Mouse (Mus musculus) liver, embryonic 15.5 days (tissue): ENCODE measurements around the gene 1700023F06Rik. TPM values are rescaled to one million over a fixed set of nuclear protein-coding genes. Genes with fewer than 3 reads are reported as not detected.

Experiments
- ATAC-seq: fragments of 200-750 bp; cut with Nextera tagmentation; 2 replicates; pipeline ENCODE4 v1.8.0; 2017; ENCODE audit warnings: moderate number of reproducible peaks, mild to moderate bottlenecking, moderate library complexity; ENCODE audit not compliant: insufficient read depth
- H3K27ac ChIP-seq: fragments of 300-500 bp; sonication (generic); replicated peaks from 2 replicates; pipeline ENCODE4 v1.5.1; 2015; ENCODE audit warnings: mild to moderate bottlenecking, inconsistent platforms
- H3K27me3 ChIP-seq: fragments of 300-500 bp; sonication (generic); 2 replicates; pipeline ENCODE4 v1.6.1; 2015; ENCODE audit warnings: mild to moderate bottlenecking, inconsistent platforms
- H3K36me3 ChIP-seq: fragments of 300-500 bp; sonication (generic); replicated peaks from 2 replicates; pipeline ENCODE4 v1.6.1; 2015; ENCODE audit warnings: moderate library complexity, mild to moderate bottlenecking, inconsistent platforms
- H3K4me1 ChIP-seq: fragments of 300-500 bp; sonication (generic); replicated peaks from 2 replicates; pipeline ENCODE4 v1.6.1; 2015; ENCODE audit warnings: inconsistent platforms
- H3K4me2 ChIP-seq: fragments of 300-500 bp; sonication (generic); 2 replicates; pipeline ENCODE4 v1.6.1; 2015; ENCODE audit warnings: moderate library complexity, mild to moderate bottlenecking, inconsistent platforms
- H3K4me3 ChIP-seq: fragments of 300-500 bp; sonication (generic); replicated peaks from 2 replicates; pipeline ENCODE4 v1.5.1; 2015; ENCODE audit warnings: mild to moderate bottlenecking, inconsistent platforms
- H3K9ac ChIP-seq: fragments of 300-500 bp; sonication (generic); 2 replicates; pipeline ENCODE4 v1.6.1; 2015; ENCODE audit warnings: moderate library complexity, mild to moderate bottlenecking, inconsistent platforms
- H3K9me3 ChIP-seq: fragments of 300-500 bp; sonication (generic); replicated peaks from 2 replicates; pipeline ENCODE4 v1.6.1; 2016; ENCODE audit warnings: inconsistent platforms
- WGBS: fragments of 180-500 bp; shearing (Covaris S2); methylation state at CpG from one replicate; pipeline ENCODE4 v1.1.7; 2015; ENCODE audit warnings: mixed read lengths; ENCODE audit not compliant: insufficient replicate concordance; 5-methylcytosine and 5-hydroxymethylcytosine counted together
- polyA plus RNA-seq: library from polyadenylated mRNA; unstranded; fragments of >200 nt; fragmentation: Nextera tagmentation; extraction: Ambion mirVana; gene quantifications from 2 replicates; pipeline ENCODE4 v1.2.1, GENCODE M21; 2015

1700023F06Rik gene
- polyA plus RNA-seq = 0.08 TPM in 1 of 2 replicates, not detected in the other

DNA sequence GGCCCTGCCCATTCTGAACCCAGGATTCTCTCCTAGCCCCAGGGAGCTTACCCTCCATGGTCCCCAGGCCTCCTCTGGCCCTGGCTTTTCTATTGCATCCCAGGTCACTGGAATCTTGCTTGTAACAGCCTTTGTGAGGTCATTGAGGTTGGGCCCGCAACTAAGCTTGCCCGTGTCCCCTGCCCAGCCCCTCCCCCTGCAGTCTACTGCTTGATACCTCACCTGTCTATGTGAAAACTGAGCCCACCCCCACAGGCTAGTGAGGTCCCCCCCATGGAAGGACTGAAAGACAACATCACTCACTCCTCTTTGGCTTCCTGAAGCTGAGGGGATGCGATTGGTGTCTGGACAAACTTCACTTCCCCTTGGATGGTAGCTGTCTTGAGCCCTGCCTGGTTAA lies at the start of gene 1700023F06Rik:
1700023F06Rik (minus strand) TSS at position 101 of the 400 bp plus-strand sequence.
- no peak for ATAC-seq
- no peaks in the 10 kb centered on the region for H3K9me3 ChIP-seq
- 70% methylated on average over 3 of the region's 3 CpGs for WGBS

GRCm38 (mm10) chr11:103257938-103258481 lies 49.7 kb upstream of the 1700023F06Rik start:
- Histone ChIP-seq H3K36me3 (no peaks in the 10 kb centered on the region), H3K27ac (no peak overlapping the region), H3K4me3 (no peak overlapping the region), H3K9me3 (no peaks in the 10 kb centered on the region), H3K4me2 (0 out of 2 replicates have a peak overlapping the region, but pooled peaks have one; percentile 2), H3K27me3 (no peaks in the 10 kb centered on the region), H3K9ac (no peak overlapping the region), H3K4me1 (peaks cover 11% of the 10 kb centered on the region)
- ATAC-seq = no peak; the same call in 1 of the 2 replicates
- 29% methylated on average over 4 of the region's 4 CpGs for WGBS

More for the DNA sequence above, at the start of gene 1700023F06Rik:
- no peaks in the 10 kb centered on the region for H3K27me3 ChIP-seq
- no peaks in the 10 kb centered on the region for H3K36me3 ChIP-seq
- H3K4me1 ChIP-seq = no peaks in the 10 kb centered on the region
- H3K27ac ChIP-seq = no peak within 1 kb of the TSS
- no peak within 1 kb of the TSS for H3K4me3 ChIP-seq
- no peak within 1 kb of the TSS for H3K4me2 ChIP-seq
- no peak within 1 kb of the TSS for H3K9ac ChIP-seq

DNA sequence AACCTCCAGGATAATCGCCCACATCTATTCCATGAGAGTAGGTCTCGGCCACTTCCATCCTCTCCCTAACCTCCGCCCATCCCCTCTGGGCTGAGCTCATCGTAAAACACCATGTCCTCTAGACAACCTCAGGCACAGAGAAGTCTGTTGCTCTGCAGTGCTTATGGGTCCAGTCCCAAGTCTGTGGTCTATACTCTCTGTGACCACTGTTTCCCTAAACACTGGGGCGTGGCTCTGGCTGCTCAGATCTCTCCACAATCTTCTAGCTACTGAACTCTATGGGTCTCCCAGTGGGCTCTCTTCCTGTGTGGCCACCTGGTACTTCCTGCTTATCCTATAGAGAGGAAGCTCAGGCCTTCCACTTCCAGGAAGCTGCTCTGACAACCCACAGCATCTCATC lies 45.2 kb upstream of the 1700023F06Rik start:
- Histone ChIP-seq H3K27ac (no peak overlapping the region), H3K4me2 (no peak overlapping the region), H3K9me3 (no peaks in the 10 kb centered on the region), H3K4me3 (no peak overlapping the region), H3K4me1 (peaks cover 12% of the 10 kb centered on the region; the same call in 1 of the 2 replicates), H3K27me3 (no peaks in the 10 kb centered on the region), H3K36me3 (no peaks in the 10 kb centered on the region), H3K9ac (no peak overlapping the region)
- WGBS = 42% methylated on average over 5 of the region's 5 CpGs
- no peak for ATAC-seq

DNA sequence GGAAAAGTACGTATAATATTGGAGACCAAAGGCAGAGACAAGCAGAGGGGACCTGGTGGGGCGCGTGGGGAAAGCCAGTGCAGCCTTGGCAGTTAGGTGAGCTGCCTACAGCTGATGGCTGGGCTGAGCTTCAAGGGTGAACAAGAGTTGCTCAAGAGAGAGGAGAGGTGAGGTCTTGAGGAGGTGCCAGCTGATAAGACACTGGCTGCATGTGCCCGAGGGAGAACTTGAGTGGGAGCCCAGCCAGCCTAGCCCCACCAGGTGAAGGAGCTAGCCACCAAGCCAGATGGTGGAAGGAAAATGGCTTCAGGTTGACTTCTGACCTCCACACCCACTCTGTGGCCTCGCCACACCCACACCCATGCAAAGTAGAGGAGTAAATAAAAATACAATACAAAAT lies 44.0 kb upstream of the 1700023F06Rik start:
- WGBS = 54% methylated on average over 5 of the region's 5 CpGs
- no peak overlapping the region for H3K27ac ChIP-seq

DNA sequence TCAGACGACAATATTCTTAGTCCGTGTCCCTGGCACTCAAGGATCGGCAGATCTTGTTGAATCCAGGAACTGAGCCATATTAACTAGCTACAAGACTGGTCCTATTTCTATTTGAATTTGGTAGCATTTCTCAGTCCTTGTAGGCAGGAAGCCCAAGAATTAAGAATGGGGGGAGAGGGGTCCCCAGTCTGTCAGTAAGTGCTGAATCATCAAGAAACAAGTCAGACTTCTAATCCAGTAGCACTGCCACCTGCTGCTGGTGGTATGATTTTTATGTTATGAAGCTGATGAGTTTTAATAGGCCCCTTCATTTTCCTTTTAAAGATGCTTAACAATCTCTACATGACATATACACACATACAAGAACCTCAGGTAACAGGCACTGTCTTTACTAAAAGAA lies 42.0 kb upstream of the 1700023F06Rik start:
- no peaks in the 10 kb centered on the region for H3K27me3 ChIP-seq
- WGBS = 80% methylated on average over 3 of the region's 3 CpGs
- no peak for ATAC-seq
- H3K9ac ChIP-seq = no peak overlapping the region
- no peaks in the 10 kb centered on the region for H3K36me3 ChIP-seq
- no peak overlapping the region for H3K27ac ChIP-seq
- H3K4me3 ChIP-seq = no peak overlapping the region
- H3K9me3 ChIP-seq = no peaks in the 10 kb centered on the region
- peaks cover 28% of the 10 kb centered on the region for H3K4me1 ChIP-seq
- no peak overlapping the region for H3K4me2 ChIP-seq

More for the DNA sequence above, 44.0 kb upstream of the 1700023F06Rik start:
- Histone ChIP-seq H3K27me3 (no peaks in the 10 kb centered on the region), H3K36me3 (no peaks in the 10 kb centered on the region), H3K9me3 (no peaks in the 10 kb centered on the region), H3K4me3 (no peak overlapping the region), H3K9ac (no peak overlapping the region), H3K4me2 (no peak overlapping the region), H3K4me1 (peaks cover 17% of the 10 kb centered on the region; the same call in 1 of the 2 replicates)
- no peak for ATAC-seq

DNA sequence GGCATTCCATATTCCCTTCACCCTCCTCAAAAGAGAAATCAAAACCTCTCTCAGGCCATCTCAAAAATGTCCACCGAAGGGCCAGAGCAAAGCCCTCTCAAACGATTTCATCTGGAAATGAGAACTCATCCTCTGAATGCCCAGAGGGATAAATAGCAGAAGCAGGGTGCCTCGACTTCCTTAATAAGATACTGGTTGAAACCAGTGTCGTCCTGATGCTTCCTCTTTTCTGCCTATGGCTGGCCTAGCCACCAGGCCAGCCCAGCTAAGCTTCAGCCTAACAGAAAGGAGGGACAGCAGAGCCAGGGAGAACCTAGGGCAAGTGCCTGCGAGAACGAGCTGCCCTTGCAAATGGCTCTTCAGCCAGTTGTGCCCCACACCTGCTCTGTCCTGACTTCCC lies 41.2 kb upstream of the 1700023F06Rik start:
- H3K27ac ChIP-seq = peak overlapping the region; percentile 66
- H3K4me3 ChIP-seq = no peak overlapping the region
- no peak for ATAC-seq

GRCm38 (mm10) chr11:103248837-103249236 lies 40.5 kb upstream of the 1700023F06Rik start:
- no peak for ATAC-seq
- no peak overlapping the region for H3K9ac ChIP-seq
- WGBS = 45% methylated on average over 5 of the region's 5 CpGs
- no peaks in the 10 kb centered on the region for H3K9me3 ChIP-seq
- H3K4me1 ChIP-seq = peaks cover 28% of the 10 kb centered on the region
- no peak overlapping the region for H3K4me2 ChIP-seq
- no peaks in the 10 kb centered on the region for H3K27me3 ChIP-seq
- no peaks in the 10 kb centered on the region for H3K36me3 ChIP-seq
- H3K27ac ChIP-seq = 0 out of 2 replicates have a peak overlapping the region, but pooled peaks have one; percentile 1
- H3K4me3 ChIP-seq = no peak overlapping the region

More for the DNA sequence above, 41.2 kb upstream of the 1700023F06Rik start:
- 17% methylated on average over 6 of the region's 6 CpGs for WGBS
- Histone ChIP-seq H3K4me1 (peaks cover 28% of the 10 kb centered on the region), H3K27me3 (no peaks in the 10 kb centered on the region), H3K9me3 (no peaks in the 10 kb centered on the region), H3K4me2 (no peak overlapping the region), H3K36me3 (no peaks in the 10 kb centered on the region), H3K9ac (no peak overlapping the region)

GRCm38 (mm10) chr11:103247504-103248177 lies 39.3 kb upstream of the 1700023F06Rik start:
- no peak for ATAC-seq
- Histone ChIP-seq H3K4me1 (peaks cover 28% of the 10 kb centered on the region), H3K36me3 (no peaks in the 10 kb centered on the region), H3K4me3 (no peak overlapping the region), H3K9me3 (no peaks in the 10 kb centered on the region), H3K27ac (no peak overlapping the region), H3K9ac (no peak overlapping the region), H3K4me2 (no peak overlapping the region), H3K27me3 (no peaks in the 10 kb centered on the region)
- WGBS = 69% methylated on average over 11 of the region's 11 CpGs

DNA sequence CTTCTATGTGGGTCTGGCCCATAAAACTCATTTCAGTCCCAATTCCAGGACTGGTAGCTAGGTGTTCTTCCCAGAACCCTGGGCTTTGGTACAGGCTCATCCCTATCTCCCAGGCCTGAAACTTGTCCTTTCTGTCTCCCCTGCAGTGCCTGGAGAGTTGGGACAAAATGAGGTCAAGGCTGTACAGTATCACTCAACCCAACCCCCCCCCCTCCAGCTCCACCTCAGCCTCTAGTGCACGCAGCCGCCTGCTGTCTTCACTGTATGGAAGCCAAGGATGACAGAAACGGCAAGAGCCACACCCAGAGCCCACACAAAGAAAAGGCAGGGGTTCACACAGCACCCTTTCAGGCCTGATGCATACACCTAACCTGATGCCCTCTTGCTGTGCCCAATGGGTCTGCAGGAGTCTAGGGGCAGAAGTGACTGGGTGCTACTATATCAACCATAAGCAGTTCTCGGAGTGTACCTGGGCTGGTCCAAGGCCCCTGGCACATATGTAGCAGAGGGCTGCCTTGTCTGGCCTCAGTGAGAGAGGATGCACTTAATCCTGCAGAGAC lies 38.5 kb upstream of the 1700023F06Rik start:
- Histone ChIP-seq H3K27ac (no peak overlapping the region), H3K27me3 (no peaks in the 10 kb centered on the region), H3K9me3 (no peaks in the 10 kb centered on the region), H3K4me2 (no peak overlapping the region), H3K4me3 (no peak overlapping the region), H3K4me1 (peaks cover 25% of the 10 kb centered on the region), H3K9ac (no peak overlapping the region), H3K36me3 (no peaks in the 10 kb centered on the region)
- WGBS = 38% methylated on average over 4 of the region's 4 CpGs
- no peak for ATAC-seq

- no peaks in the 10 kb centered on the region for H3K27me3 ChIP-seq
- no peak for ATAC-seq
- H3K36me3 ChIP-seq = no peaks in the 10 kb centered on the region
- no peaks in the 10 kb centered on the region for H3K9me3 ChIP-seq
- WGBS = 22% methylated on average over 10 of the region's 10 CpGs
- H3K27ac ChIP-seq = no peak overlapping the region
- peaks cover 25% of the 10 kb centered on the region for H3K4me1 ChIP-seq
- H3K4me3 ChIP-seq = no peak overlapping the region
- no peak overlapping the region for H3K4me2 ChIP-seq
- H3K9ac ChIP-seq = no peak overlapping the region
Measured at GRCm38 (mm10) chr11:103246081-103246730, 37.8 kb upstream of the 1700023F06Rik start.

GRCm38 (mm10) chr11:103244856-103245255 lies 36.5 kb upstream of the 1700023F06Rik start:
- no peak overlapping the region for H3K4me2 ChIP-seq
- no peak for ATAC-seq
- peaks cover 25% of the 10 kb centered on the region for H3K4me1 ChIP-seq
- H3K9ac ChIP-seq = no peak overlapping the region
- no peaks in the 10 kb centered on the region for H3K27me3 ChIP-seq
- 77% methylated on average over 4 of the region's 4 CpGs for WGBS
- no peaks in the 10 kb centered on the region for H3K9me3 ChIP-seq
- H3K27ac ChIP-seq = no peak overlapping the region
- H3K36me3 ChIP-seq = no peaks in the 10 kb centered on the region
- H3K4me3 ChIP-seq = no peak overlapping the region
